Comparison of ENCODE assay signal across 8 mouse cellular contexts in the genomic region with DNA sequence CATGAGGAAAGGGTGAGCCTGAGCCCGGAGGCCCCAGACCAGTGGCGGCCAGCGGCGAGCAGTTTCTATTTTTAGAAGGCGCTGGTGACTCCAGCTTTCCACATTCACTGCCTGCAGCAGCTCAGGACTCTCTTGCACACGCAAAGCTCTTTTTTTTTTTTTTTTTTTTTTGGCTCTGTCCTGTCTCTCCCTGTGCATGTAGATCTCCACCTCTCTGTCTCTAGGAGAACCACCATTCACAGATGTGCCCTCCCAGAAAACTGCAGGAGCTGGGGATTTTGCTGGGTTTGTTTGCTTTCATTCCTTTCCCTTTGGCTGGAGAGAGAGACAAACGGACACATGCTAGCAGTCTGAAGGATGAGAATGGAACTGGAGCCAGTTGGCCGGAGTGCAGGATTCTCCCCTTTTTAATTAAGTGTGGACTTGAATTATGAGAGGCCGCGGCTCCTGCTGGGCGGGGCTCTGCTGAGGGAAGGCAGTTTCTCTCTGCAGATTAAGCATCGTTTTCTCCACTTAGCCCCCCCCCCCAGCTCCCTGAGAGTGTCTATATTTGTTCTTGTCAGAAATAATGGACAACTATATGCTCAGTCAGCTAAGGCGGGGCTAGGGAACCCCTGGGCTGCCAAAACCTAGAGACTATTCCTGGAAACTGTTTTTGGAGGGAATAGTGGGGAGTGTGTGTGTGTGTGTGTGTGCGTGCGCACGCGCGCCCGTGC. TPM values are rescaled to one million over a fixed set of nuclear protein-coding genes. Genes with fewer than 3 reads are reported as not detected.
A peak's percentile ranks its signal among the peaks of the same experiment; 100 is the strongest.
DNase-seq lines count a peak whose midpoint lies in the region; ATAC-seq and TF ChIP-seq lines count a peak whose summit lies in the region.

No protein-coding gene starts in this region.

- H3K9ac ChIP-seq in heart, postnatal 0 days (replicated peaks; ENCODE audit: low read depth, low read length) = peak overlapping the region; percentile 41
- H3K9ac ChIP-seq in limb, embryonic 13.5 days = no peak overlapping the region
- no peak overlapping the region for H3K9ac ChIP-seq in neural tube, embryonic 14.5 days (replicated peaks; ENCODE audit: low read depth, low read length)

- TF ChIP-seq CTCF in heart, postnatal 0 days (IDR thresholded peaks at IDR 0.05; ENCODE audit: low read depth) = no peak
- no peak for TF ChIP-seq CTCF in thymus, adult 2 months (IDR thresholded peaks at IDR 0.05; ENCODE audit: borderline replicate concordance, control insufficient read depth, extremely low read depth, insufficient read depth, low read length, poor library complexity)

- TF ChIP-seq EP300 in heart, postnatal 0 days (IDR thresholded peaks at IDR 0.05; ENCODE audit: low read depth) = no peak

- peak; percentile 20 for DNase-seq in cerebellum, adult 9-11 months
- peak; percentile 90 for DNase-seq in NIH3T3 (ENCODE audit: low read depth)
- DNase-seq in heart, postnatal 0 days (ENCODE audit: low spot score) = peak; percentile 74
- no peak for DNase-seq in layer of hippocampus, postnatal 36 days
- DNase-seq in thymus, adult 2 months = no peak

- peak overlapping the region; percentile 30 for H3K4me3 ChIP-seq in heart, postnatal 0 days (ENCODE audit: low read depth, low read length)
- no peak overlapping the region for H3K4me3 ChIP-seq in limb, embryonic 13.5 days
- no peak overlapping the region for H3K4me3 ChIP-seq in neural tube, embryonic 14.5 days (ENCODE audit: low read depth, low read length)
- no peak overlapping the region for H3K4me3 ChIP-seq in thymus, adult 2 months (ENCODE audit: control insufficient read depth, insufficient read depth, low read length)

- peak overlapping the region; percentile 87 for H3K27ac ChIP-seq in heart, postnatal 0 days (ENCODE audit: low read depth)
- peak overlapping the region; percentile 35; the same call in 1 of the 2 replicates for H3K27ac ChIP-seq in limb, embryonic 13.5 days
- no peak overlapping the region; the same call in 1 of the 2 replicates for H3K27ac ChIP-seq in neural tube, embryonic 14.5 days (ENCODE audit: low read depth, low read length)
- H3K27ac ChIP-seq in thymus, adult 2 months (ENCODE audit: control insufficient read depth, insufficient read depth, low read length) = no peak overlapping the region

- no peaks in the 10 kb centered on the region for H3K9me3 ChIP-seq in heart, postnatal 0 days (replicated peaks; ENCODE audit: control insufficient read depth, low read length)
- no peaks in the 10 kb centered on the region for H3K9me3 ChIP-seq in limb, embryonic 13.5 days
- no peaks in the 10 kb centered on the region for H3K9me3 ChIP-seq in neural tube, embryonic 14.5 days (ENCODE audit: control insufficient read depth, low read length)

- ATAC-seq in cerebellum, adult (ENCODE audit: insufficient number of reproducible peaks, low FRiP score, low TSS enrichment) = no peak
- ATAC-seq in heart, postnatal 0 days (ENCODE audit: insufficient read depth, low read depth) = peak; percentile 83
- peak; percentile 28; the same call in 1 of the 2 replicates for ATAC-seq in limb, embryonic 13.5 days (ENCODE audit: low FRiP score, low read depth)
- ATAC-seq in neural tube, embryonic 14.5 days (ENCODE audit: low read depth) = peak; percentile 44; the same call in 1 of the 2 replicates

- H3K36me3 ChIP-seq in heart, postnatal 0 days (replicated peaks; ENCODE audit: control insufficient read depth, insufficient read depth, low read length) = no peaks in the 10 kb centered on the region
- H3K36me3 ChIP-seq in limb, embryonic 13.5 days = no peaks in the 10 kb centered on the region
- H3K36me3 ChIP-seq in neural tube, embryonic 14.5 days (ENCODE audit: control insufficient read depth, insufficient read depth, low read length) = no peaks in the 10 kb centered on the region
- H3K36me3 ChIP-seq in thymus, adult 2 months (ENCODE audit: control insufficient read depth, insufficient read depth, low read length) = no peaks in the 10 kb centered on the region

- H3K4me1 ChIP-seq in heart, postnatal 0 days (ENCODE audit: control insufficient read depth, insufficient read depth) = peaks cover 14% of the 10 kb centered on the region
- peaks cover 16% of the 10 kb centered on the region for H3K4me1 ChIP-seq in limb, embryonic 13.5 days
- H3K4me1 ChIP-seq in neural tube, embryonic 14.5 days (ENCODE audit: control insufficient read depth, insufficient read depth, low read length) = peaks cover 5% of the 10 kb centered on the region; the same call in 1 of the 2 replicates
- H3K4me1 ChIP-seq in thymus, adult 2 months (replicated peaks; ENCODE audit: control insufficient read depth, insufficient read depth, low read length) = no peaks in the 10 kb centered on the region

- H3K27me3 ChIP-seq in heart, postnatal 0 days (ENCODE audit: control insufficient read depth, insufficient read depth, low read length) = peaks cover 17% of the 10 kb centered on the region
- peaks cover 23% of the 10 kb centered on the region for H3K27me3 ChIP-seq in limb, embryonic 13.5 days
- H3K27me3 ChIP-seq in neural tube, embryonic 14.5 days (ENCODE audit: control insufficient read depth, insufficient read depth, low read length) = peaks cover 14% of the 10 kb centered on the region
- peaks cover 8% of the 10 kb centered on the region for H3K27me3 ChIP-seq in thymus, adult 2 months (ENCODE audit: control insufficient read depth, insufficient read depth, low read length)

- 15% methylated on average over 19 of the region's 19 CpGs for WGBS in heart, postnatal 0 days
- WGBS in limb, embryonic 13.5 days = 32% methylated on average over 19 of the region's 19 CpGs
- 33% methylated on average over 19 of the region's 19 CpGs for WGBS in neural tube, embryonic 14.5 days
- WGBS in thymus, adult 2 months = 53% methylated on average over 19 of the region's 19 CpGs

- TF ChIP-seq POLR2A in thymus, adult 2 months (IDR thresholded peaks at IDR 0.05; ENCODE audit: control insufficient read depth, extremely low read depth, insufficient read depth, low read length, poor library complexity) = no peak

- H3K4me2 ChIP-seq in heart, postnatal 0 days (ENCODE audit: low read depth, low read length) = peak overlapping the region; percentile 63
- peak overlapping the region; percentile 44 for H3K4me2 ChIP-seq in limb, embryonic 13.5 days (replicated peaks)
- no peak overlapping the region; the same call in 1 of the 2 replicates for H3K4me2 ChIP-seq in neural tube, embryonic 14.5 days (ENCODE audit: low read depth, low read length)

RNA-seq across cellular contexts. Expression of a gene that starts 5.8 kb away (rescaled TPM):
- 5.2 and 7.5 TPM in 2 replicates for total RNA-seq in heart, postnatal 0 days (2014; rRNA removed; ENCODE audit: low replicate concordance)
- 2.2 and 2.4 TPM in 2 replicates for polyA plus RNA-seq in heart, postnatal 0 days (2015; fragmentation: Nextera tagmentation; extraction: Ambion mirVana)
- 15.6 and 17.9 TPM in 2 replicates for polyA plus RNA-seq in limb, embryonic 13.5 days (2015; fragmentation: Nextera tagmentation; extraction: Ambion mirVana)
- 14.0 and 14.7 TPM in 2 replicates for polyA plus RNA-seq in neural tube, embryonic 14.5 days (2014; fragmentation: Nextera tagmentation; extraction: Ambion mirVana)
- total RNA-seq in layer of hippocampus, postnatal 36 days (2021) = 10 to 100 TPM; 15.1 to 16.3 TPM
- 1.5 and 1.9 TPM in 2 replicates for polyA plus RNA-seq in thymus, adult 2 months (2012; rRNA removed)

RNA-seq across cellular contexts. Expression of a gene that starts 58.2 kb away (rescaled TPM):
- total RNA-seq in heart, postnatal 0 days (2014; rRNA removed; ENCODE audit: low replicate concordance) = 12.4 and 13.5 TPM in 2 replicates
- 12.6 and 13.1 TPM in 2 replicates for polyA plus RNA-seq in heart, postnatal 0 days (2015; fragmentation: Nextera tagmentation; extraction: Ambion mirVana)
- polyA plus RNA-seq in limb, embryonic 13.5 days (2015; fragmentation: Nextera tagmentation; extraction: Ambion mirVana) = 47.4 and 47.9 TPM in 2 replicates
- polyA plus RNA-seq in neural tube, embryonic 14.5 days (2014; fragmentation: Nextera tagmentation; extraction: Ambion mirVana) = 33.5 and 36.6 TPM in 2 replicates
- total RNA-seq in layer of hippocampus, postnatal 36 days (2021) = 10 to 100 TPM; 35.6 to 40.4 TPM
- polyA plus RNA-seq in thymus, adult 2 months (2012; rRNA removed) = 30.5 and 33.1 TPM in 2 replicates

Comparison
In these comparisons a context has a peak if more than half of its experiments do, and no peak if none do; other contexts are left out.
1. DNase-seq: peak in cerebellum, adult 9-11 months (single experiment), NIH3T3 (single experiment) and heart, postnatal 0 days (single experiment); none in layer of hippocampus, postnatal 36 days (0 of 2) and thymus, adult 2 months (single experiment).
2. H3K27ac ChIP-seq: peak in heart, postnatal 0 days (single experiment) and limb, embryonic 13.5 days (single experiment); none in neural tube, embryonic 14.5 days (single experiment) and thymus, adult 2 months (single experiment).